In genomic region chr8:125285391-125285790, GRCm38 (mm10) we compare ENCODE assay signal across 12 mouse cellular contexts.
A peak's percentile ranks its signal among the peaks of the same experiment; 100 is the strongest.
DNase-seq lines count a peak whose midpoint lies in the region; ATAC-seq lines count a peak whose summit lies in the region.
"Had no signal": no experiment of that assay in that cellular context is flagged by ENCODE, and none has a peak within 500 bp of the region (broad histone marks: within the 10 kb centered on the region; RNA-seq: fewer than 3 reads in every experiment).

No protein-coding gene starts in this region.

- WGBS in hindbrain, embryonic 10.5 days: 62% methylated on average over 8 of the region's 8 CpGs
- WGBS in hindbrain, embryonic 13.5 days: 68% methylated on average over 8 of the region's 8 CpGs
- 66% methylated on average over 8 of the region's 8 CpGs for WGBS in embryonic facial prominence, embryonic 10.5 days
- WGBS in heart, embryonic 16.5 days: 75% methylated on average over 8 of the region's 8 CpGs

- peak overlapping the region; percentile 67; the same call in 1 of the 2 replicates for H3K27ac ChIP-seq in hindbrain, embryonic 10.5 days
- no peak overlapping the region for H3K27ac ChIP-seq in hindbrain, embryonic 13.5 days
- H3K27ac ChIP-seq in embryonic facial prominence, embryonic 10.5 days (replicated peaks): peak overlapping the region; percentile 83
- peak overlapping the region; percentile 83 for H3K27ac ChIP-seq in heart, embryonic 16.5 days (ENCODE audit: low read length)
- H3K27ac ChIP-seq: intestine, embryonic 15.5 days; liver, embryonic 12.5 days had no signal

- H3K27me3 ChIP-seq in hindbrain, embryonic 10.5 days (ENCODE audit: insufficient read depth, poor library complexity, severe bottlenecking): peaks cover 12% of the 10 kb centered on the region
- H3K27me3 ChIP-seq in hindbrain, embryonic 13.5 days: peaks cover 10% of the 10 kb centered on the region; the same call in 1 of the 2 replicates
- H3K27me3 ChIP-seq in embryonic facial prominence, embryonic 10.5 days (replicated peaks; ENCODE audit: low read depth, poor library complexity, severe bottlenecking): peaks cover 11% of the 10 kb centered on the region; the same call in 1 of the 2 replicates
- H3K27me3 ChIP-seq in heart, embryonic 16.5 days (ENCODE audit: control insufficient read depth, insufficient read depth, low read length): no peaks in the 10 kb centered on the region
- H3K27me3 ChIP-seq: intestine, embryonic 15.5 days; liver, embryonic 12.5 days had no signal

- H3K4me2 ChIP-seq in hindbrain, embryonic 13.5 days: no peak overlapping the region
- H3K4me2 ChIP-seq in heart, embryonic 16.5 days (ENCODE audit: low read depth, low read length): no peak overlapping the region
- H3K4me2 ChIP-seq: intestine, embryonic 15.5 days; liver, embryonic 12.5 days had no signal

- H3K4me1 ChIP-seq in hindbrain, embryonic 10.5 days (replicated peaks): peaks cover 43% of the 10 kb centered on the region
- H3K4me1 ChIP-seq in hindbrain, embryonic 13.5 days (replicated peaks): peaks cover 33% of the 10 kb centered on the region
- H3K4me1 ChIP-seq in embryonic facial prominence, embryonic 10.5 days: peaks cover 53% of the 10 kb centered on the region
- peaks cover 41% of the 10 kb centered on the region for H3K4me1 ChIP-seq in heart, embryonic 16.5 days (ENCODE audit: control insufficient read depth, insufficient read depth, low read length)

- no peaks in the 10 kb centered on the region for H3K9me3 ChIP-seq in hindbrain, embryonic 10.5 days
- H3K9me3 ChIP-seq in hindbrain, embryonic 13.5 days: no peaks in the 10 kb centered on the region
- H3K9me3 ChIP-seq in embryonic facial prominence, embryonic 10.5 days: no peaks in the 10 kb centered on the region
- no peaks in the 10 kb centered on the region for H3K9me3 ChIP-seq in heart, embryonic 16.5 days (replicated peaks; ENCODE audit: control insufficient read depth, low read length)
- H3K9me3 ChIP-seq: intestine, embryonic 15.5 days; liver, embryonic 12.5 days had no signal

- no peak overlapping the region for H3K4me3 ChIP-seq in hindbrain, embryonic 10.5 days
- no peak overlapping the region for H3K4me3 ChIP-seq in hindbrain, embryonic 13.5 days
- no peak overlapping the region for H3K4me3 ChIP-seq in embryonic facial prominence, embryonic 10.5 days
- no peak overlapping the region for H3K4me3 ChIP-seq in heart, embryonic 16.5 days (ENCODE audit: low read length)
- H3K4me3 ChIP-seq: intestine, embryonic 15.5 days; liver, embryonic 12.5 days had no signal

- H3K36me3 ChIP-seq in hindbrain, embryonic 10.5 days: no peaks in the 10 kb centered on the region
- H3K36me3 ChIP-seq in hindbrain, embryonic 13.5 days: no peaks in the 10 kb centered on the region
- H3K36me3 ChIP-seq in embryonic facial prominence, embryonic 10.5 days (replicated peaks): no peaks in the 10 kb centered on the region
- H3K36me3 ChIP-seq in heart, embryonic 16.5 days (ENCODE audit: control insufficient read depth, insufficient read depth): no peaks in the 10 kb centered on the region
- H3K36me3 ChIP-seq: intestine, embryonic 15.5 days; liver, embryonic 12.5 days had no signal

- DNase-seq in cerebellum, adult 11-12 months: peak; percentile 10
- no peak for DNase-seq in cerebellum, adult 9-10 months
- DNase-seq in hindbrain, embryonic 10.5 days (ENCODE audit: low spot score): peak; percentile 24
- no peak for DNase-seq in embryonic facial prominence, embryonic 10.5 days (ENCODE audit: low spot score)
- DNase-seq in yolk sac, embryonic 10.5 days (ENCODE audit: low spot score): no peak
- DNase-seq in B cell, adult 2 months: no peak
- DNase-seq: kidney, postnatal 4 days; lung, postnatal 14 days had no signal

- no peak overlapping the region for H3K9ac ChIP-seq in hindbrain, embryonic 13.5 days
- peak overlapping the region; percentile 50; the same call in 1 of the 2 replicates for H3K9ac ChIP-seq in heart, embryonic 16.5 days (ENCODE audit: low read length)
- H3K9ac ChIP-seq: intestine, embryonic 15.5 days; liver, embryonic 12.5 days had no signal

- no peak for ATAC-seq in hindbrain, embryonic 13.5 days (ENCODE audit: low FRiP score)
- no peak for ATAC-seq in heart, embryonic 16.5 days (replicated peaks; ENCODE audit: extremely low read depth, insufficient read depth, low FRiP score)
- ATAC-seq: intestine, embryonic 15.5 days; liver, embryonic 12.5 days had no signal

Comparison
In these comparisons a context has a peak if more than half of its experiments do, and no peak if none do; other contexts are left out.
1. DNase-seq: peak in cerebellum, adult 11-12 months (single experiment) and hindbrain, embryonic 10.5 days (single experiment); none in cerebellum, adult 9-10 months (single experiment), embryonic facial prominence, embryonic 10.5 days (single experiment), yolk sac, embryonic 10.5 days (single experiment) and B cell, adult 2 months (0 of 2).